Comparison of ENCODE assay signal across 18 mouse cellular contexts in the genomic region with DNA sequence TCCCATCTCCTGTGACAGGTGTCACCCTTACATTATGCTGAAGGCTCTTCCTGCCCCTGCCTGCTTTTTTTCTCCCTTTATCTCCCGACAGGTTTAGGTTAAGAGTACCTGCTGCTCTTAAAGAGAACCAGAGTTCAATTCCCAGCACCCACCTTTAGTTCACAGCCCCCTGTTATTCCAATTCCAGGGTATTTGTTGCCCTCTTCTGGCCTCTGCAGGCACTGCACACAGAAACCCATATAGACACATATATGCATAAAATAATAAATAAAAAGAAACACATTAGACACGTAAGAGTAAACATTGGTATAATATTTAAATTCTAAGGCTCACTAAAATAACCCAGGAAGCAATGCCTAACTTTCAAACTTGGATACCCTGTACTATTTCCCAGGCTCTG. TPM values are rescaled to one million over a fixed set of nuclear protein-coding genes. Genes with fewer than 3 reads are reported as not detected.
DNase-seq lines count a peak whose midpoint lies in the region; ATAC-seq and TF ChIP-seq lines count a peak whose summit lies in the region.
"Had no signal": no experiment of that assay in that cellular context is flagged by ENCODE, and none has a peak within 500 bp of the region (broad histone marks: within the 10 kb centered on the region; RNA-seq: fewer than 3 reads in every experiment).

No protein-coding gene starts in this region.

- no peaks in the 10 kb centered on the region for H3K79me2 ChIP-seq in MEL (ENCODE audit: control insufficient read depth, insufficient read depth, low read length, poor library complexity)

- no peak for DNase-seq in hindbrain, embryonic 11.5 days (ENCODE audit: low spot score)
- DNase-seq in midbrain, embryonic 10.5 days (ENCODE audit: low spot score), result no peak
- DNase-seq in MEL (ENCODE audit: low read depth, low spot score), result no peak
- no peak for DNase-seq in embryonic facial prominence, embryonic 10.5 days (ENCODE audit: low spot score)
- DNase-seq in spleen, adult 12 weeks (ENCODE audit: low spot score), result no peak
- DNase-seq: adrenal gland, postnatal 36 days; B cell, adult 2 months; cerebellum, adult 11-12 months; cerebellum, postnatal 25 days; heart, postnatal 14 days; kidney, adult 9 months; lung, adult 18-20 months; lung, postnatal 36 days; spleen, adult 18-20 months had no signal

- H3K4me3 ChIP-seq in hindbrain, embryonic 13.5 days, result no peak overlapping the region
- H3K4me3 ChIP-seq in hindbrain, embryonic 11.5 days (ENCODE audit: low read depth, low read length), result no peak overlapping the region
- H3K4me3 ChIP-seq in midbrain, embryonic 13.5 days (replicated peaks), result no peak overlapping the region
- H3K4me3 ChIP-seq in midbrain, embryonic 10.5 days, result no peak overlapping the region
- no peak overlapping the region for H3K4me3 ChIP-seq in MEL (ENCODE audit: control insufficient read depth in 1 of 2, insufficient read depth in 1 of 2, low read depth in 2 of 2, low read length in 2 of 2)
- H3K4me3 ChIP-seq in embryonic facial prominence, embryonic 10.5 days, result no peak overlapping the region
- H3K4me3 ChIP-seq: heart, embryonic 12.5 days had no signal

- no peaks in the 10 kb centered on the region for H3K9me3 ChIP-seq in hindbrain, embryonic 13.5 days
- no peaks in the 10 kb centered on the region for H3K9me3 ChIP-seq in hindbrain, embryonic 11.5 days (ENCODE audit: control insufficient read depth, low read length)
- no peaks in the 10 kb centered on the region for H3K9me3 ChIP-seq in midbrain, embryonic 13.5 days
- H3K9me3 ChIP-seq in midbrain, embryonic 10.5 days (replicated peaks), result 0 out of 2 replicates have a peak, but pooled peaks cover 4% of the 10 kb centered on the region
- H3K9me3 ChIP-seq in MEL (replicated peaks; ENCODE audit: insufficient read depth, low read length), result no peaks in the 10 kb centered on the region
- no peaks in the 10 kb centered on the region for H3K9me3 ChIP-seq in embryonic facial prominence, embryonic 10.5 days

- H3K9ac ChIP-seq in hindbrain, embryonic 13.5 days, result no peak overlapping the region
- no peak overlapping the region for H3K9ac ChIP-seq in hindbrain, embryonic 11.5 days (ENCODE audit: low read depth, low read length)
- no peak overlapping the region for H3K9ac ChIP-seq in midbrain, embryonic 13.5 days (replicated peaks)
- H3K9ac ChIP-seq in MEL (ENCODE audit: control insufficient read depth, low read depth, low read length, poor library complexity, severe bottlenecking), result no peak overlapping the region
- H3K9ac ChIP-seq: heart, embryonic 12.5 days had no signal

- H3K4me1 ChIP-seq in hindbrain, embryonic 13.5 days (replicated peaks), result peaks cover 47% of the 10 kb centered on the region
- 0 out of 2 replicates have a peak, but pooled peaks cover 2% of the 10 kb centered on the region for H3K4me1 ChIP-seq in hindbrain, embryonic 11.5 days (replicated peaks; ENCODE audit: control insufficient read depth, insufficient read depth, low read length)
- H3K4me1 ChIP-seq in midbrain, embryonic 13.5 days (replicated peaks), result peaks cover 24% of the 10 kb centered on the region
- H3K4me1 ChIP-seq in midbrain, embryonic 10.5 days, result peaks cover 17% of the 10 kb centered on the region
- no peaks in the 10 kb centered on the region; a peak in 2 of 4 replicates for H3K4me1 ChIP-seq in MEL (ENCODE audit: control insufficient read depth in 1 of 2, insufficient read depth in 2 of 2, low read length in 2 of 2)
- H3K4me1 ChIP-seq in embryonic facial prominence, embryonic 10.5 days, result peaks cover 26% of the 10 kb centered on the region

- 73% methylated on average over 2 of the region's 2 CpGs for WGBS in hindbrain, embryonic 13.5 days
- 88% methylated on average over 2 of the region's 2 CpGs for WGBS in hindbrain, embryonic 11.5 days
- 89% methylated on average over 2 of the region's 2 CpGs for WGBS in midbrain, embryonic 13.5 days
- 80% methylated on average over 2 of the region's 2 CpGs for WGBS in midbrain, embryonic 10.5 days
- WGBS in embryonic facial prominence, embryonic 10.5 days, result 87% methylated on average over 2 of the region's 2 CpGs

- TF ChIP-seq RAD21 in MEL (IDR thresholded peaks at IDR 0.05; ENCODE audit: low read depth, low read length), result peak; percentile 56

- no peaks in the 10 kb centered on the region for H3K27me3 ChIP-seq in hindbrain, embryonic 13.5 days
- no peaks in the 10 kb centered on the region for H3K27me3 ChIP-seq in hindbrain, embryonic 11.5 days (ENCODE audit: control insufficient read depth, insufficient read depth, low read length)
- no peaks in the 10 kb centered on the region for H3K27me3 ChIP-seq in midbrain, embryonic 13.5 days
- no peaks in the 10 kb centered on the region; the same call in 1 of the 2 replicates for H3K27me3 ChIP-seq in midbrain, embryonic 10.5 days (ENCODE audit: low read depth, poor library complexity, severe bottlenecking)
- no peaks in the 10 kb centered on the region for H3K27me3 ChIP-seq in MEL (ENCODE audit: control insufficient read depth in 1 of 2, insufficient read depth in 2 of 2, low read length in 2 of 2)
- H3K27me3 ChIP-seq in embryonic facial prominence, embryonic 10.5 days (replicated peaks; ENCODE audit: low read depth, poor library complexity, severe bottlenecking), result peaks cover 4% of the 10 kb centered on the region; the same call in 1 of the 2 replicates
- H3K27me3 ChIP-seq: heart, embryonic 12.5 days had no signal

- TF ChIP-seq POLR2A in MEL (IDR thresholded peaks at IDR 0.05; ENCODE audit: control insufficient read depth in 1 of 2, insufficient read depth in 1 of 2, low read depth in 1 of 2, low read length in 2 of 2, poor library complexity in 1 of 2), result no peak

- TF ChIP-seq CTCF in MEL (IDR thresholded peaks at IDR 0.05 in 2 of 3, conservative IDR thresholded peaks at IDR 0.05 in 1 of 3; ENCODE audit: control insufficient read depth in 1 of 3, insufficient read depth in 1 of 3, low read depth in 2 of 3, low read length in 3 of 3, poor library complexity in 1 of 3, severe bottlenecking in 1 of 3), result peak; percentile 40 to 49 (median 41)

- no peak for TF ChIP-seq EP300 in MEL (IDR thresholded peaks at IDR 0.05; ENCODE audit: low read depth in 1 of 2, low read length in 2 of 2)

- ATAC-seq in hindbrain, embryonic 13.5 days (ENCODE audit: low FRiP score), result no peak
- ATAC-seq in hindbrain, embryonic 11.5 days (ENCODE audit: low FRiP score), result no peak
- no peak for ATAC-seq in midbrain, embryonic 13.5 days
- ATAC-seq: inflammation-experienced regulatory T-cells, adult 6 months had no signal

- no peak overlapping the region for H3K4me2 ChIP-seq in hindbrain, embryonic 13.5 days
- H3K4me2 ChIP-seq in hindbrain, embryonic 11.5 days (replicated peaks; ENCODE audit: low read depth, low read length), result no peak overlapping the region
- H3K4me2 ChIP-seq in midbrain, embryonic 13.5 days (replicated peaks), result no peak overlapping the region
- H3K4me2 ChIP-seq: heart, embryonic 12.5 days had no signal

- H3K36me3 ChIP-seq in hindbrain, embryonic 13.5 days, result no peaks in the 10 kb centered on the region
- no peaks in the 10 kb centered on the region for H3K36me3 ChIP-seq in hindbrain, embryonic 11.5 days (ENCODE audit: control insufficient read depth, insufficient read depth, low read length)
- H3K36me3 ChIP-seq in midbrain, embryonic 13.5 days, result no peaks in the 10 kb centered on the region
- H3K36me3 ChIP-seq in midbrain, embryonic 10.5 days, result no peaks in the 10 kb centered on the region
- H3K36me3 ChIP-seq in MEL (ENCODE audit: control insufficient read depth in 1 of 2, insufficient read depth in 2 of 2, low read length in 2 of 2), result no peaks in the 10 kb centered on the region
- no peaks in the 10 kb centered on the region for H3K36me3 ChIP-seq in embryonic facial prominence, embryonic 10.5 days (replicated peaks)
- H3K36me3 ChIP-seq: heart, embryonic 12.5 days had no signal

- H3K27ac ChIP-seq in hindbrain, embryonic 13.5 days, result peak overlapping the region; percentile 78
- no peak overlapping the region for H3K27ac ChIP-seq in hindbrain, embryonic 11.5 days (ENCODE audit: low read depth, low read length)
- H3K27ac ChIP-seq in midbrain, embryonic 13.5 days, result peak overlapping the region; percentile 63; the same call in 1 of the 2 replicates
- no peak overlapping the region for H3K27ac ChIP-seq in midbrain, embryonic 10.5 days (replicated peaks)
- H3K27ac ChIP-seq in MEL (ENCODE audit: control insufficient read depth, low read depth, low read length), result no peak overlapping the region
- H3K27ac ChIP-seq in embryonic facial prominence, embryonic 10.5 days (replicated peaks), result 0 out of 2 replicates have a peak overlapping the region, but pooled peaks have one; percentile 14

TF ChIP-seq in MEL, 35 proteins besides CTCF, POLR2A, EP300 and RAD21:
- TF ChIP-seq ZC3H11A (IDR thresholded peaks at IDR 0.05; ENCODE audit: low read depth, low read length) (peak; percentile 37; the same call in 1 of the 2 replicates), SMC3 (IDR thresholded peaks at IDR 0.05; ENCODE audit: low read depth, low read length) (peak; percentile 43; the same call in 1 of the 2 replicates), TBP (IDR thresholded peaks at IDR 0.05; ENCODE audit: low read depth, low read length) (no peak), UBTF (IDR thresholded peaks at IDR 0.05; ENCODE audit: borderline replicate concordance, insufficient read depth, low read depth, low read length) (no peak), MEF2A (IDR thresholded peaks at IDR 0.05; ENCODE audit: extremely low read depth, insufficient replicate concordance, low read depth, low read length, poor library complexity, severe bottlenecking) (no peak), KAT2A (conservative IDR thresholded peaks at IDR 0.05; ENCODE audit: low read depth, low read length) (no peak), ELF1 (IDR thresholded peaks at IDR 0.05; ENCODE audit: low read depth, low read length) (no peak)
TF ChIP-seq in MEL: peak in this region for 2.

RNA-seq across cellular contexts. Expression of gene Mns1, which starts 15.1 kb away (rescaled TPM):
- 10.3 and 12.1 TPM in 2 replicates for polyA plus RNA-seq in hindbrain, embryonic 13.5 days (2015; fragmentation: Nextera tagmentation; extraction: Ambion mirVana)
- 45.6 and 49.5 TPM in 2 replicates for polyA plus RNA-seq in hindbrain, embryonic 11.5 days (2014; fragmentation: Nextera tagmentation; extraction: Ambion mirVana)
- polyA plus RNA-seq in midbrain, embryonic 13.5 days (2015; fragmentation: Nextera tagmentation; extraction: Ambion mirVana), result 16.1 and 19.9 TPM in 2 replicates
- polyA plus RNA-seq in midbrain, embryonic 10.5 days (2016; fragmentation: Nextera tagmentation; extraction: Ambion mirVana), result 52.9 and 53.8 TPM in 2 replicates
- total RNA-seq in MEL (2012; rRNA removed), result 54.0 and 57.3 TPM in 2 replicates
- polyA plus RNA-seq in MEL (2012; ENCODE audit: insufficient read depth in 1 of 2, insufficient read length in 2 of 2, low read depth in 1 of 2, low replicate concordance in 2 of 2, missing spikeins in 1 of 2), result 10 to 100 TPM in 1 of 2 experiments, not detected in 1; 54.8 TPM
- 59.8 and 62.4 TPM in 2 replicates for polyA plus RNA-seq in embryonic facial prominence, embryonic 10.5 days (2016; fragmentation: Nextera tagmentation; extraction: Ambion mirVana)

Comparison
In these comparisons a context has a peak if more than half of its experiments do, and no peak if none do; other contexts are left out.
1. H3K27ac ChIP-seq: peak in hindbrain, embryonic 13.5 days (single experiment), midbrain, embryonic 13.5 days (single experiment) and embryonic facial prominence, embryonic 10.5 days (single experiment); none in hindbrain, embryonic 11.5 days (single experiment), midbrain, embryonic 10.5 days (single experiment) and MEL (single experiment).